Mouse (Mus musculus): ENCODE results near the gene Irf8.

DNA sequence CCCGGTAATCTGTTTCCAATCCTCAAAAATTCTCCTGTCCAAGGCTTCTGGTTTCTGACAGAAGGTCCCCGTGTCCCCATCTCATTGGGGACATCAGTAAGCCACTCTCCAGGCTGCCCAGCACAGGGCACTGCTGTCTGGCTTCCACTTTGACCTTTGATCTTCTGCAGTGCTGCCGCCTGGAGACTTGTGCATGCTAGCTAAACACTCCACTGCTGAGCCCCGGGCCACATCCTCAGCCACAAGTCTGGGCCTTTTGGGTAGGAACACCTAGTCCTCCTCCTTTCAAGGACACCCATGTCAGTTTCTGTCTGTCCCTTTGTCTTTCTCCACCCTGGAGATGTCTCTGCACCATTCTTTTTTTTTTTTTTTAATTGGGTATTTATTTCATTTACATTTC lies 43.2 kb upstream of the Irf8 start:
- TF ChIP-seq CTCF (IDR thresholded peaks at IDR 0.05; ENCODE audit: insufficient read depth, low read depth, low read length) (no peak), POLR2A (IDR thresholded peaks at IDR 0.05; ENCODE audit: insufficient read depth, low read depth, low read length) (no peak)

All from olfactory bulb, adult 2 months (tissue).